Mouse (Mus musculus): ENCODE data around the gene Myo16. TPM values are rescaled to one million over a fixed set of nuclear protein-coding genes. Genes with fewer than 3 reads are reported as not detected.

The Myo16 gene
- polyA plus RNA-seq, 1 experiment from 2014 or later, result 5.5 TPM

DNA sequence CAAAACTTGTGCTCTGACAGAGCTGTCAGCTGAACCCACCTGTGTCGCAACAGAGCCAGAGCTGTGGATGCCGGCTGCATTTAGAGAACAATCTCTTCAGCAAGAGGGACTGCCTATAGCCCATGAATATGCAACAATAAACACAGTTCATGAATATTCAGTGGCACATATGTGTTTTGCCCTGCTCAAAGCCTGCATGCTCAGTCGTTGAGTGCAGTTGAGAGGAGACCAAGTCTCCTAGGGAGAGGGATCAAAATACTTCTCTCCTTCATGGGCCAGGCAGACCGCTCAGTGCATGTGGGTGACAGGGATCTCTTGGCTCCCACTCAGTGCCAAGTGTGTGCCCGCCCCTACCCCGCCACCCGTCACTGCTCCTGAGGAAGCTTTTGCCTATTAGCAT lies 265.3 kb downstream of the Myo16 start:
- Histone ChIP-seq H3K4me2 (no peak overlapping the region), H3K36me3 (0 out of 2 replicates have a peak, but pooled peaks cover 3% of the 10 kb centered on the region), H3K4me3 (no peak overlapping the region), H3K27me3 (peaks cover 5% of the 10 kb centered on the region; the same call in 1 of the 2 replicates), H3K9ac (no peak overlapping the region), H3K27ac (no peak overlapping the region), H3K9me3 (no peaks in the 10 kb centered on the region), H3K4me1 (replicated peaks) (peaks cover 20% of the 10 kb centered on the region)
- peak; percentile 58 for ATAC-seq (ENCODE audit: low FRiP score)
- WGBS, result 35% methylated on average over 7 of the region's 7 CpGs

DNA sequence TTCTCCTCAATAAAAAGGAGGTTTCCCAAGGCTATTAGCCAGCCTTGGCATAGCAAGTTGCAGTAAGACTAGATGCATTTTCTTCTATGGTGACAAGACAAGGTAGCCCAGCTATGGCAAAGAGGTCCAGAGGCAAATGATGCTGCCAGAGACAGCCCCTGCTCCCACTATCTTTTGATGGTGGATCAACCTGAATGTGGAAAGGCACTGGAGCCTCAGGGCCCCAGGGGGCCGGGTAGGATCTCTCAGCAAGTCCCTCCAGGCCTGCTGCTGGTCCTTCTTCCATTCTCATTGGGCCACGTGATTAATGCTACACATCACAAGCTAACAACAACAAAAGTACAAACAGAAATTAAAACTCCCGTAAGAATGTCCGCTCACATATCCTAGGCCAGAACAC lies 266.0 kb downstream of the Myo16 start:
- H3K27ac ChIP-seq, result no peak overlapping the region
- 0 out of 2 replicates have a peak, but pooled peaks cover 3% of the 10 kb centered on the region for H3K36me3 ChIP-seq
- H3K27me3 ChIP-seq, result peaks cover 5% of the 10 kb centered on the region; the same call in 1 of the 2 replicates
- no peak overlapping the region for H3K4me2 ChIP-seq
- peaks cover 15% of the 10 kb centered on the region for H3K4me1 ChIP-seq (replicated peaks)
- ATAC-seq (ENCODE audit: low FRiP score), result no peak
- WGBS, result 81% methylated on average over 4 of the region's 4 CpGs
- H3K4me3 ChIP-seq, result no peak overlapping the region
- H3K9ac ChIP-seq, result no peak overlapping the region
- no peaks in the 10 kb centered on the region for H3K9me3 ChIP-seq

DNA sequence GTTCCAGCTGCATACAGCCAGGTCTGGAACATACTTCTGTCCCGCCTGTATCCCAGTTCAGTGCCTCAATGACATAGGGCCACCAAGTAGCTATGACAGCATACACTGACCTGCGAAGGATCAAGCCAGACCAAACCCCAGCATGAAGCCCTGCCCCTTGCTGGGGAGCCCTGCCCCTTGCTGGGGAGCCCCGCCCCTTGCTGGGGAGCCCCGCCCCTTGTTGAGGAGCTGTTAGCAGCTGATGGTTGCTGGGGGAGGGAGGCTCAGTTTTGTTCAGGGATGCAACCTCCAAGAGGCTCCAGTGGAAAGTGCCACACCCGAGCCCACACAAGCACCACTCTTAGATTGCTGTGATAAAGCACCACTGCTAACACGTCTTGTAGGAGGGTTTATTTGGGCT lies 266.8 kb downstream of the Myo16 start:
- H3K9me3 ChIP-seq, result no peaks in the 10 kb centered on the region
- no peak overlapping the region for H3K9ac ChIP-seq
- WGBS, result 76% methylated on average over 6 of the region's 6 CpGs
- no peak overlapping the region for H3K27ac ChIP-seq
- ATAC-seq (ENCODE audit: low FRiP score), result no peak
- peaks cover 15% of the 10 kb centered on the region for H3K4me1 ChIP-seq (replicated peaks)
- no peak overlapping the region for H3K4me3 ChIP-seq
- 0 out of 2 replicates have a peak, but pooled peaks cover 5% of the 10 kb centered on the region for H3K27me3 ChIP-seq
- H3K4me2 ChIP-seq, result no peak overlapping the region
- H3K36me3 ChIP-seq, result 0 out of 2 replicates have a peak, but pooled peaks cover 3% of the 10 kb centered on the region

DNA sequence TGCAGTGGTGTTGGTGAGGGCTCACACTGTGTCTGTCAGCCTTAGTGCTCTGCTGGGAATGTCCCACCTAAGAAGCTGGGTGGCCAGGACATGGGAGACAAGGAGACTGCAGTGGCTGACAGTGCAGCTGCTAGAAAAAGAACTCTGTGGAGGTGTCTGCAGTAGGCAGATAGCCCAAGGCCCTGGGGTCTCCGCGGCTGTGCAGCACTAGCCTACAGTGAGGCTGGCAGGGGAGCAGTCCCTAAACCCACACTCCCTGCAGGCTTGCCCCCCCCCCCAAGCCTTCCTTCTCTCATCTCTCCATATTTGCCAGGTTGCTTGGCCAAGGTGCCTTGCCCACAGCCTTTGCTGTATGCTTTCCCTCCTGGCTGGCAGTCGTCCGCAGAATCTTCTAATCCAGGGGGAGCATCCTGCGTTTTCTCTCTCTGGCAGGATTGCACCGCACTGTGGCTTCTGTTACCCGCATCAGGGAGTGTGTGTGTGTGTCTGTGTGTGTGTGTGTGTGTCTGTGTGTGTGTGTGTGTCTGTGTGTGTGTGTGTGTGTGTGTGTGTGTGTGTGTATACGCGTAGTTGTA lies 267.9 kb downstream of the Myo16 start:
- 0 out of 2 replicates have a peak, but pooled peaks cover 3% of the 10 kb centered on the region for H3K36me3 ChIP-seq
- H3K9me3 ChIP-seq, result no peaks in the 10 kb centered on the region
- H3K27me3 ChIP-seq, result 0 out of 2 replicates have a peak, but pooled peaks cover 5% of the 10 kb centered on the region
- no peak overlapping the region for H3K4me3 ChIP-seq
- H3K9ac ChIP-seq, result no peak overlapping the region
- no peak for ATAC-seq (ENCODE audit: low FRiP score)
- WGBS, result 89% methylated on average over 9 of the region's 9 CpGs
- H3K27ac ChIP-seq, result no peak overlapping the region
- no peak overlapping the region for H3K4me2 ChIP-seq
- H3K4me1 ChIP-seq (replicated peaks), result peaks cover 15% of the 10 kb centered on the region

DNA sequence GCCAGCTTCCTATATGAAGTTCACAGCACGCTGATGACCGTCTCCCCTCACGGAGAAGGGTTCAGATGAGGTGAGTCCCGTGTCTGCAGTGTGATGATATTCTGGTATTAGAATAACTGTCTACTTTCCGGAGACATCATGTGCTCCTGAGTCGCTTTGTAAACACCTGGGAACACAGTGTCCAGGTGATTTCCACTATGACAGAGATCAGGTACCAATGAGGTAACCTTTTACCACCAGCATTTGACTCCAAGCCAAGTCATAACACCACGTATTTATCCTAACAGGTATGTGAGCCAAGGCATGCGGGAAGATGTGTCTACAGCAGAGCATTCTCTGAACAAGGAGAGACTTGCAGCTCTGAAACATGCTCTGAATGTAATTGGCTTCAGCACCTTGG lies 281.8 kb downstream of the Myo16 start:
- 91% methylated on average over 8 of the region's 8 CpGs for WGBS
- no peaks in the 10 kb centered on the region for H3K36me3 ChIP-seq
- H3K4me3 ChIP-seq, result no peak overlapping the region
- no peaks in the 10 kb centered on the region for H3K9me3 ChIP-seq
- H3K4me2 ChIP-seq, result no peak overlapping the region
- H3K9ac ChIP-seq, result no peak overlapping the region
- H3K4me1 ChIP-seq (replicated peaks), result peaks cover 13% of the 10 kb centered on the region
- H3K27ac ChIP-seq, result no peak overlapping the region
- ATAC-seq (ENCODE audit: low FRiP score), result no peak
- H3K27me3 ChIP-seq, result no peaks in the 10 kb centered on the region

DNA sequence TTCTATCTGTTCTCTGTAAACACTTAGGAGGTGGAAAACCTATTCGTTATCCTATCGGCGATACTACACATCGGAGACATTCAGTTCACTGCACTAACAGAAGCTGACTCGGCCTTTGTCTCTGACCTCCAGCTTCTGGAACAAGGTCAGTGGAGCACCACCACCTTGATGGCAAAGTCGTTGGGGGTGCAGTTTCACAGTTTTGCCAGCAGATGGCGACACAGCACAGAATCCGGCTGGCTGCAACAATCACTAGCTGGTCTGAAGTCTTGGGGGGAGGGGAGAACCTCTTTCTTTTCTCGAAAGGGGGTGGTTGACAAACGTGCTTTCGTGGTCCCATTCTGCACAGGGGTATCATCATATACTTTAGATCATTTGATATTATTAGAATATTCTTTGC lies 285.1 kb downstream of the Myo16 start:
- no peak overlapping the region for H3K4me2 ChIP-seq
- ATAC-seq (ENCODE audit: low FRiP score), result peak; percentile 44; the same call in 1 of the 2 replicates
- no peak overlapping the region for H3K4me3 ChIP-seq
- no peak overlapping the region for H3K9ac ChIP-seq
- H3K4me1 ChIP-seq (replicated peaks), result peaks cover 14% of the 10 kb centered on the region
- no peaks in the 10 kb centered on the region for H3K27me3 ChIP-seq
- H3K27ac ChIP-seq, result no peak overlapping the region
- 0 out of 2 replicates have a peak, but pooled peaks cover 4% of the 10 kb centered on the region for H3K36me3 ChIP-seq
- WGBS, result 13% methylated on average over 11 of the region's 11 CpGs
- no peaks in the 10 kb centered on the region for H3K9me3 ChIP-seq

DNA sequence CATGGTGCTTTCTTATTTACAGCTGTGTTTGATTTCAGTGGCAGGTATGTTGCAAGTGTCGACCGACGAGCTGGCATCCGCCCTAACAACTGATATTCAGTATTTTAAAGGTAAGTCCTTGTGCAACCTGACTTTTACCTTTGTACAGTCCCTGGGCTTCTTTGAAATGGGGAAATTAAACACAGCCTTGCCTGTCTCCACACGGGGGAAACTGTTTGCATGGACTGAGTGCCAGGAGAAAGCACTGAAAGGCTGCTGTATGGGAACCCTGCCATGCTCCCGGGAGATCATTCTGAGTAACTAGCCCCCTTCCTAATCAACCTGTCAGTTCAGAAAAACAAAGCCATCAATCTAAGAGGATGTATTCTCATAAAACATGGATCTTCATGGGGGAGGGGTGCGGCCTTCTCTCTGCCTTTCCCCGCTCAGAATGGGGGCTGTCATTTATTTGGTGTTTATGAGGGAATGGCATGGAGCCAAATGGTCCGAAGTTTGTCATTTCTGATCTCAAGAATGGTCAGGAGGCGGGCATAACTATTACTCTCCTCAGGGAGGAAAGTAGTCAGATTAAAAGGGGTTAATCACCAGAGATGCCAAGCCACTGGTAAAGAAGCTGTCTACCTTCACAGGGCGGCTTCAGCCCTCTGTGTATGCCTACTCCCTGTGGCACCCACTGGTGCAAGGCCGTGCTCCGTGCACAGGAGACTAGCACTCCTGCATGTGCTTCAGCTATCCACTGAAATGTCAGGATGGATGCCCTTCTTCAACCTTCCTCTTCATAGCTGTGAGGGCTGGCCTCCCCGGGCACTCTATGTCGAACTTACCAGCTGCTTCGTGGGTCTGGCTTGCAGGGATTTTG lies 286.1 kb downstream of the Myo16 start:
- Histone ChIP-seq H3K9ac (0 out of 2 replicates have a peak overlapping the region, but pooled peaks have one; percentile 46), H3K4me1 (replicated peaks) (peaks cover 14% of the 10 kb centered on the region), H3K27me3 (no peaks in the 10 kb centered on the region), H3K9me3 (no peaks in the 10 kb centered on the region), H3K4me2 (no peak overlapping the region), H3K36me3 (0 out of 2 replicates have a peak, but pooled peaks cover 4% of the 10 kb centered on the region), H3K4me3 (no peak overlapping the region), H3K27ac (peak overlapping the region; percentile 25)
- WGBS, result 56% methylated on average over 16 of the region's 16 CpGs
- peak; percentile 62 for ATAC-seq (ENCODE audit: low FRiP score)

DNA sequence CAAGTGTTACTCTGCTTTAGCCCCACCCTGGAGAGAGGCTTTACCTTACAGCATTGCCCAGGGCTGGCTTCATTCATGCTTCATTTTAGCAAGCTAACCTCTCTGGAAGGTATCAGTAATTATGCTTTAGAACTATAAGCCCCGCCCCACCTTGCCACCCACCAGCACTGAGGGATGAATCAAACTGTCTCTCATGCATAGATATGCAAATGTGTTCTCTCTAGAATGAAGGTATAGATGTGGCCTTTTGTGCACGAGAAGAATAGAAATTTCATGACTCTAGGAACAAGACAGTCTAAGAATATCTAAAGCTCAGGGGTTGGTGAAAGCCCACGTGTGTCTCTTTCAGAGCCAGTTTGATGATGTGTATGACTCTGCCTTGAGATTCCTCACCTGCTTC lies 288.9 kb downstream of the Myo16 start:
- 33% methylated on average over 3 of the region's 3 CpGs for WGBS
- Histone ChIP-seq H3K4me3 (no peak overlapping the region), H3K4me2 (no peak overlapping the region), H3K27me3 (no peaks in the 10 kb centered on the region), H3K36me3 (0 out of 2 replicates have a peak, but pooled peaks cover 4% of the 10 kb centered on the region), H3K27ac (no peak overlapping the region), H3K9ac (no peak overlapping the region), H3K4me1 (replicated peaks) (peaks cover 14% of the 10 kb centered on the region), H3K9me3 (no peaks in the 10 kb centered on the region)
- no peak for ATAC-seq (ENCODE audit: low FRiP score)

DNA sequence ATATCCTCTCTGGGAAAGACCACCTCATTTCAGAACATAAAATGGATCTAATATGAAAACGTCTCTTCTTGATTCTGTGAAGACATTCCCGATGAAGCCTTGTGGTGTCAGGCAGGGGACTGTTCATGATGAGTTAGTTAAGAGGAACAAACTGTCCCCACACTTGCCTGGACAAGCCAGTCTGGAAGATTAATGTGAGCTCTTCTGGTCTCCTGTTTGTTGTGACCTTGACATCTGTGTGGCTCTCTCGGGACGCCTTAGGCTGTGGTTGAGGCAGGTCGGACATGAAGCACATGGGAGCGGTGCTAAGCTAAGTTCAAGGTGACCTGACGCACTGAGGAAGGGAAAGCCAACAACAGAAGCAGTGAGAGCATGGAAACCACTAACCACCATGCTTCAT lies 291.3 kb downstream of the Myo16 start:
- Histone ChIP-seq H3K9ac (no peak overlapping the region), H3K27ac (no peak overlapping the region), H3K4me1 (replicated peaks) (peaks cover 6% of the 10 kb centered on the region), H3K36me3 (0 out of 2 replicates have a peak, but pooled peaks cover 4% of the 10 kb centered on the region), H3K27me3 (no peaks in the 10 kb centered on the region), H3K4me2 (no peak overlapping the region), H3K4me3 (no peak overlapping the region), H3K9me3 (no peaks in the 10 kb centered on the region)
- 91% methylated on average over 7 of the region's 7 CpGs for WGBS
- ATAC-seq (ENCODE audit: low FRiP score), result no peak

DNA sequence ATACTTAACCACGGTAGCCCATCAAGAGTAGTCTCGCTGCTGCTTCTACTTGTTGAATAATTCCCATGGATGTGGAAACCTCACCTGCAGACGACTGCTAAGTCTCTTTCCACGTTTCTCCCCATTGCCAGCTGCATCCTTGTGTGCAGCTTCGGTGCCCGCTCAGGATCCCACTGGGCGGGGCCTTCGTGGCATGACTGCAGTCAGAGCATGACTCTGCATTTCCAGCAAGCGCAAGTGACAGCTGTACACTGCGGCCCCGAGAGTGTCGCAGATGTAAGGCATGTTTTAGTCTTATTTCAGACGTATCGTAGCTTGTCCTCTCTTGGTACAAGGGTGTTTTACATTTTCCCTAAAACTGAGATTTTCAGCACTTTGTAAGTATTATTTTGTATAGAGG lies 294.8 kb downstream of the Myo16 start:
- Histone ChIP-seq H3K9me3 (no peaks in the 10 kb centered on the region), H3K9ac (no peak overlapping the region), H3K27me3 (no peaks in the 10 kb centered on the region), H3K27ac (no peak overlapping the region), H3K4me1 (replicated peaks) (0 out of 2 replicates have a peak, but pooled peaks cover 10% of the 10 kb centered on the region), H3K36me3 (no peaks in the 10 kb centered on the region), H3K4me2 (no peak overlapping the region), H3K4me3 (no peak overlapping the region)
- ATAC-seq (ENCODE audit: low FRiP score), result no peak
- 83% methylated on average over 14 of the region's 14 CpGs for WGBS

DNA sequence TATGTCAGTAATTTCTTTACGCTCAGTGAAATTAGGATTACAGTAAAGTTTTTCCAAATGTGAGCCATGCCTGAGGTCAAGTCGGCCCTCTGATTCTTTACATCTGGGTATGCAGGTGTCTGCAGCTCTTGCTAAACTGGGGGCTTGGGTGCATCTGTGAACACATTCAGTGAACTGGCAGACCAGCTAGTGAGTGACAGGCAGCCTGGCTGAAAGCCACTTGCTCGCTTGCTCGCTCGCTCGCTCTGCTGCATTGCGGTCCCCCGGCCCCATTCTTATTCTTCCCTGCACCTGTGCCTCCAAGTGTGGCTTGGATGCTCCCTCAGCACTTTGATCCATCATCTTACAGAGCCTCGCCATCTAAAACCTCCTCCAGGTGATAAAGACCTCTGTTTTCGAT lies 299.3 kb downstream of the Myo16 start:
- no peak overlapping the region for H3K4me2 ChIP-seq
- no peaks in the 10 kb centered on the region for H3K27me3 ChIP-seq
- peaks cover 6% of the 10 kb centered on the region for H3K9me3 ChIP-seq
- 64% methylated on average over 10 of the region's 10 CpGs for WGBS
- H3K4me1 ChIP-seq (replicated peaks), result 0 out of 2 replicates have a peak, but pooled peaks cover 11% of the 10 kb centered on the region
- H3K36me3 ChIP-seq, result peaks cover 12% of the 10 kb centered on the region
- H3K27ac ChIP-seq, result no peak overlapping the region
- no peak for ATAC-seq (ENCODE audit: low FRiP score)
- no peak overlapping the region for H3K9ac ChIP-seq
- H3K4me3 ChIP-seq, result no peak overlapping the region

DNA sequence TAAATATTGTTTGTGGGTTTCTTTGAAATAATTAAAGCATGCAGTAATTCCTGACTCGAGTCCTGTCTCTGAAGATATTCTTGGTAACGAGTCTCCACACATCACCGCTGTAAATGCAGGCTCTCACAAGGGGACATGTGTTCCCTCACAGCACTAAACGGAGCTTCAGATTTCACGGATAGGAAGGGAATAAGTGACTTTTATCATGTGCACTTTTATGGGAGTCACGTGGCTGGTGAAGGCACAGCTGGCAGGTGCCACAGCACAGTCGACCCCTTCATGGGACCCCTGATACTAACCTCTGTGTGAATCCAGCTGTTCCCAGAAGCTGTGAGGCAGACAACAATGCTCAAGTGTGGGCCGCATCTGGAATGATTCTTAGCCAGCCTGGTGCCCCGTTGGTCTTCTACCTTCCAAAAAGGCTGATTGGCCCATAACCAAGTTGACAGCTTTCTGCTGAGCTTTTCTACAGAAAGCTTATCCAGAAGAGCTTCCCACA lies 304.5 kb downstream of the Myo16 start:
- Histone ChIP-seq H3K4me2 (no peak overlapping the region), H3K27ac (no peak overlapping the region), H3K4me1 (replicated peaks) (0 out of 2 replicates have a peak, but pooled peaks cover 4% of the 10 kb centered on the region), H3K9me3 (peaks cover 6% of the 10 kb centered on the region), H3K27me3 (no peaks in the 10 kb centered on the region), H3K4me3 (no peak overlapping the region), H3K9ac (no peak overlapping the region), H3K36me3 (peaks cover 12% of the 10 kb centered on the region)
- no peak for ATAC-seq (ENCODE audit: low FRiP score)
- 73% methylated on average over 9 of the region's 9 CpGs for WGBS
